Mouse (Mus musculus) adrenal gland, postnatal 4 days (tissue): Measurements from ENCODE around the gene Gm20388. TPM values are rescaled to one million over a fixed set of nuclear protein-coding genes. Genes with fewer than 3 reads are reported as not detected.

Experiments
- DNase-seq, 2 experiments: peaks; one replicate each; pipeline ENCODE4 v3.0.0; 2021 to 2022; ENCODE audit warnings: low spot score in 2 of 2, mixed read lengths in 2 of 2
- total RNA-seq, 2 experiments: library from RNA; stranded (reverse); gene quantifications; 2 replicates each; pipeline ENCODE4 v1.2.3; 2021

Gene Gm20388
- total RNA-seq, 2 experiments from 2014 or later, result 8.8 TPM; not detected in 1

DNA sequence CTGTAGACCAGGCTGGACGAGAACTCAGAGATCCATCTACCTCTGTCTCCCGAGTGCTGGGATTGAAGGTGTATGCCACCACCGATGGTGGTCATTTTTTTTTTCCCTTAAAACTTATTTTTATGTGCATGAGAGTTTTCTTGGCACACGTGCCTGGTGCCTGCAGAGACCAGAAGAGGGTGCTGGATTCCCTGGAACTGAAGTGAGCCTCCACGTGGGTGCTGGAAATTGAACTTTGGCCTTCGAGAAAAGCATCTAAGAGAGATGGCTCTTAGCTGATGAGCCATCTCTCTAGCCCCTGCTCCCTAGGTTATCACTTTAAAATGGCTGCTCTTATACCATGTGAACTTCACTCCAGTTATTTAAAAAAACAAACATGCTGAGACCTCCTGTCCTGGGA, 163.9 kb downstream of the Gm20388 start:
- DNase-seq, result no peak

DNA sequence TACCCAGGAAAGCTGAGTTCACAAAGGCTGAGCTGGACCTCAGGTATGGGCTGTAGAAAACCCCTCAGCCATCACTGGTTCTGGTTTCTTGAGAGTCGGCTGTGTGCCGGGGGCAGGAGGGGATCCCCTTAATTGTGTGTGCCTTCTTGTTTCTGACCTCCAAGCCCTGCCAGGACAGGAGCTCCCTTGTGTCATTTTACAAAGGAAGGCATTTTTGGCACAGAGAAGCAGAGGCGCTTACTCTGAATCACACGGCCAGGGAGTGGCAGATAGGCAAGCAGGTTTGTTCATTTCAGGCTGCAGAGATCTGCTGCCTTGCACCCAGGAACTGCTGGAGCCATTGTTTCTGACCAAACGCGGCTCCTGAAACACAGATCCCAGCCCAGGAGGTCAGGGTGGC, 164.7 kb downstream of the Gm20388 start:
- DNase-seq, result no peak

DNA sequence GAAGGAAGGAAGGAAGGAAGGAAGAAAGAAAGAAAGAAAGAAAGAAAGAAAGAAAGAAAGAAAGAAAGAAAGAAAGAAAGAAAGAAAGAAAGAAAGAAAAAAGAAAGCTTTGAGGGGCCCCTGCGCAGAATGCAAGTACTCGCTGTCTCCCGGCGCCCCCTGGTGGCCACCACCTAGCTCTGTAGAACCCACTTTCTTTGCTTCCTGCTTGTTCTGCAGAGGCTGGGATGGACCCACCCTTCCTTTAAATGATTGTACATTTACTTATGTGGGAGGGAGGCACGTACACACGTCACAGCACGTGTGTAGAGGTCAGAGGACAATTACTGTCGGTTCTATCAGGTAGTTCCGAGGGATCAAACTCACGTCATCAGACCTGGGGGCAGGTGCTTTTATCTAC, 167.4 kb downstream of the Gm20388 start:
- DNase-seq, result peak; percentile 40 to 43

DNA sequence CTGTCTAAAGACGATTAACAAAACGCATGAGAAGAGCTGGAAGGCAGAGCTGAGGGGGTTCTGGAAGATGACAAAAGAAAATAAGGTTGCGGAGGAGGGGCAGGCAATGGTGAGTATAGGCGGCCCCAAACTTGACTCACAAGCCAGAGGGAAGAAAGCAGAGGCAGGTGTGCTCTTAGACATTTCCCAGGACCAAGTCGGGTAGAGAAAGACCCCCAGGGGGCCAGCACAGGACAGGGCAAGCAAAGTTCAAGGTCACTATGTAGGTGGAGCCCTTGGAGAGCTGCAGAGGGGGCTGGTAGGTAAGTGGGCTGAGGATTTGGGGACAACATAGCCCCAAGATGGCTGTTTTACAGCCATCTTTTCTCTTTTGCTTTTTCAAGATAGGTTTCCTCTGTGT, 168.7 kb downstream of the Gm20388 start:
- DNase-seq, result no peak

DNA sequence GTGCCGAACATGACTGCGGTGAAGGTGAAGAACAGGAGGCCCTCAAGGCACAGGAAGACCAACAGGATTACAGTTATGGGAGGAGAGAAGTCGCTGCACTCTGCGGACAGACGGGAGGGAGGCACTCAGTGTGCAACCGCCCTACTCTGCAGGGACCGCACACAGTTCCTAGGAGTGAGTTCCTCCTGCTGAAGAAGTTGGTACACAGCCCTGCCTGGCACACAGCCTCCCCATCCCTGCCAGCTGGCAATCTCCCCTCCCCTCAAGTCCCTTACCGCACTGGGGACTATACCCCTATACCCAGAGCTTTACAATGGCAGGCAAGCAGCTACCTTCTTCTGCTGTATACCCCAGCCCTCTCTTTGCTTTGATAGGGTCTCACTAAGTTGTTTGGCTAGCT, 172.6 kb downstream of the Gm20388 start:
- DNase-seq, result no peak

DNA sequence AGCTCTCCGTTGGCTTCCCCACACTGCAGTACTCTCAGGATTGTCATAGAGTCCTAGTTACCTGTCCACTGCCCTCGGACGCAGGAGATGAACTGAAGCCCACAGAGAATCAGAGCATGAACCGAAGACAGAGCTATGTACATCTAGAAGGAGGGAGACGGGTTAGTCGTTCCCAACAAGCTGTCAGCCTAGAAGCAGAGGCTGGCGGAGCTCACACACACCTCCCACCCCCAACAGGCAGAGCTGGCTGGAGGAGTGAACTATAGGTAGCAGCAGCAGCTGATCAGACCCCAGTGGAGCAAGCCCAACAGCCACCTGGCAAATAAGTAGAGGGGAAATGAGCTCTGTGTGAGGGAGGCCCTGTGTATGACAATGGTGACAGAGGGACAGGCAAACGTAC, 174.1 kb downstream of the Gm20388 start:
- no peak for DNase-seq

DNA sequence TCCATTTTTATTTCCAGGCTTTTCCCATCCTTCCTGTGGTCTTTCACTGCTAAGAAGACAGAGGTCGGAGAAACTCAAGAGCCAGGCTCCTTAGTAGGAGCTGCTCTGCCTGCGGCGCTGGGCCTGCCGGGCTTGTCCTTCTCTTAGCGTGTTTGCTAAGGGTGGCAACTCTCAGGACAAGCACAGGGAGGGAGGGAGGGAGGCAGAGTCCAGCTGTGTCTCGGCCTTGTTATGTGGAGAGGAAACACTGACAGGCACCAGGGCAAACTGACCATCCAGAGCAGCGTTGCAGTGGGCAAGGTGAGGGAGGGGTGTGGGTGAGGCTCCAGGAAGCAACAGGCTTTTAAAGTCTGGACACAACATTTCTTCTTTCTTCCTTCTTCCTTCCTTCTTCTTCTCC, 178.9 kb downstream of the Gm20388 start:
- no peak for DNase-seq

DNA sequence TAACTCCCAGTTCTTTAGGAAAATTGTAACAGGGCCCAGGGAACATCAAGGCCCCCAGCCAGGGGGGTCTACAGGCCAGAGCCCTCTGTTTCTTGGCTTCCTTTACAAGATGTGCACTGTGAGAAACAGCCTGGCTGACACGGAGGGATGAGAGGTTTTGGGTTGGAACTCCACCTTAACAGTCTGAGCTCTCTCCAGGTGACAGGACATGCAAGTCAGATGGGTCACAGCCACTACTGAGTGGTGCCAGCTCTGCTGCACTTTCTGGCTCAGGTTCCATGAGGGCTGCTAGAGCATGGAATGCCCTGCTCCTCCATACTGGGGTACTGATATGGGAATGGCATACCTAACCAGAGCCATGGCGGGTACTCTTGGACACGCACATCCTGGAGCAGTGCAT, 180.4 kb downstream of the Gm20388 start:
- DNase-seq, result no peak

DNA sequence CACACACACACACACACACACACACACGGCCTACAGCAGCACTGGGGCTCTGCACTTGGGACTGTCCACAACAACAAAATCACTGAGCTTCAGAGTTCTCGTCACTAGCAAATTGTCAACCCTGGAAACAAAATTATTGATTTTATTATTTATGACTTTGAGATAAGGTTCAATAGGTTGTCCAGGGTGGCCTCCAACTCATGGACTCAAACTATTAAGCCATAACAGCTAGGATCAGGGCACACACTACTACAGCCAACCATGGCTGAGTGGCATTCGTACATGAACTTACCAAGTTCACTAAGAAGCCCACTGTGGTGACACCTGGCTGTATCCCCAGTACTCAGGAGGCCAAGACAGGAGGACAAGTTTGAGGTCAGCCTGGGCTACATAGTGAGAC, 182.5 kb downstream of the Gm20388 start:
- DNase-seq, result no peak

DNA sequence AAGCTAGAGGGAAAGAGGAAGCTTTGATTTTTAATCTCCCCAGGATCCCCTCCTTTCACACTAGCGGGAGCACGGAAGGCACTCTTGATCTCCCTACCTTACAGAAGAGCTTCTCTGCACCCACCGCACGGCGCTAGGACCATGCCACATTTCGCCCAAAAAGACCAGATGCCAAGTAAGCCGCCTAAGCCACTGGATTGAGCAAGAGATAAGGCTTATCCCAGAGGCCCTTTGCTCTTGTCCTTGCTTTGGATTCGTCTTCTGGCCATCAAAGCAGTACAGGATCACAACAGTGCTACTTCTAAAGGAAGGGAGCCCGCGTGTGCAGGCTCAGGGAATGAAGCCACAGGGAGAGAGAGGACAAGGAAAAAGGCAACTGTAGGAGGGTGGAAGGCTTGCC, 184.2 kb downstream of the Gm20388 start:
- DNase-seq, result no peak

DNA sequence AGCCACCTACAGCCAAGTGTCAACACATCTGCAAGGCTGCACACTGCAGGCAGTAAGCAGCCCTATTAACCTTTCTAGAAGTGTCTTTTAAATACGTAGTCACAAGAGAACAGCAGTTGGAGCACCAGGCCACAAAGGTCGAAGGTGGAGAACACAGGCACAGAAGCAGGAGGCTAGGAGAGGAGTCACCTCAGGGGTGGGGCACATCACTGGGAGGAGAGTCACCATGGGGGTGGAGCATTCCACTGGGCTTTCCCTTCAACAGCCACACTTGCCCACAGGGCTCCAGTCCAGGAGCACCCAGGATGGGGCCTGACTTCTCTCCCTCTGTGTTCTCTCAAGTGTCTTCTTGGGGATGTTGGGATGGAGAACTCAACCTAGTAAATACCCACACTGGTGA, 185.8 kb downstream of the Gm20388 start:
- no peak for DNase-seq

DNA sequence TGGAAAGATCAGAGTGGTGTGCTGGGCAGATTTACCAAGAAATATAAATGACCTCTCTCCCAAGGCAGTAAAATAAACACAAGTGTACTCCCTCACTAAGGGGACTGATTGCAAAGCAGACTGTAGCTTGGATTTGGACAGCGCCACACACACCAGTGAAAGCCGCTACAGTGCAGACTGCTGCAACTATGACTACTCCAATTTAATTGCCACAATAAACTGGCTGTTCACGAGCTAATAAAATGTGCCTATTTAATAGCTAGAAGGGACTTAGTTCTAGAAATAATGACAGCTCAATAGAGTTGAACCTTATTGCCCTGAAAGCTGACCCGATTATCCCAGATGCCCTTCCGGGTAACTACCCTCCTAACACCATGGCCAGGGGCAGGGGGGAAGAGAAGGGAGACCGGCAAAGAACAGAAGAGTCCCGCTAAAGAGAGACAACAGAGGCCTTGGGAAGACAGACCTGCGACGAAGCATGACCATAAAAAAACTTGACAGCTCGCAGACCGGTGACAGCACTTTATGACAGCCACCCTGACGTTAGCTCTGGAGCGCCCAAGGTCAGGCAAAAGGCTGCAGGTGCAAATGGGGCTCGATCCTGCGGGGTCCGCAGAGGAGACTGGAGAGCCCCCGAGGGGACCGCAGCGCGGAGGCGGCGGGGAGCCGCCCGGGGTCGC, 189.9 kb downstream of the Gm20388 start:
- no peak for DNase-seq

DNA sequence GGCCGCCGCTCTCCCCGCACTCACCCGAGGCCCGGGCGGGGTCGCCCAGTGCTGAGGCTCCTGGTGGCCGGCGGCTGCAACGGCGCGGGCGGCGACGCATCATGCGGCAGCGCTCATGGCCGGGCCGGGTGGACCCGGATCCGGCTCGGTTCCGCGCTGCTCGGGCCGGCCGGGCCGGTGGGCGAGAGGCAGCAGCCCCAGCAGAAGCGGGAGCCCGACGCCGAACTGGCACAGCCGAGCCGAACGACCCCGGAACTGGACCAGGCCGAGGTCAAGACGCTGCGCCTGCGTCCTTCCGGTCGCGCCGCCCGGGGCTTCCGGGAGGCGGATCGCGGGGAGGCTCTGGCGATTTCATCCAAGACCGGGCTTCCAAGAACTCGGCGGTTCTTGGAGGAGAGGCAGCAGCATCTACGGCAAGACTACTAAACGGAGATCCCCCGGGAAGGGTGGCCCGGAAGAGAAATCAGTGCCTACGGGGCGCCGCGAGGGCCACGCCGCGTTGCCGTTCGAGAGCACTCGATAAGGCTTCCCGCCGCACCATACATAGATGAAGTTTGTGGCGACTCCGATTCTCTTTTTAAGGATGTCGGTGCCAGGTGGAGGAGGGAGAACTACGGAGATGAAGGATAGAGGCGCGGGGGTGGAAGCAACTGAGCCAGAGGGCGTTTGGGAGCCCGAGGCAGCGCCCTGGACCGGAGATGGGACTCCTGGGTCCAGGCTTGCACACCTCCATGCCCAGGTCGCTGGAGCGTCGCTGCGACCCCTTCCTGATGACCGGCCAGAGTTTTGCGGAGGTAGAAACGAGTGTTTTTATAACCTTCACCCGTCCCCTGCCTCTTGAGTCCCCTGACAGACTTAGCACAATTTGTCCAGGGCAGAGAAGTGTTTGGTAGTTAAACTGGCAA, 190.7 kb downstream of the Gm20388 start, which contains the start of gene Zdhhc7:
Gene Zdhhc7, minus strand, starts transcription at position 415 of the 905 bp plus-strand sequence.
- DNase-seq, result peak; percentile 52 to 64

DNA sequence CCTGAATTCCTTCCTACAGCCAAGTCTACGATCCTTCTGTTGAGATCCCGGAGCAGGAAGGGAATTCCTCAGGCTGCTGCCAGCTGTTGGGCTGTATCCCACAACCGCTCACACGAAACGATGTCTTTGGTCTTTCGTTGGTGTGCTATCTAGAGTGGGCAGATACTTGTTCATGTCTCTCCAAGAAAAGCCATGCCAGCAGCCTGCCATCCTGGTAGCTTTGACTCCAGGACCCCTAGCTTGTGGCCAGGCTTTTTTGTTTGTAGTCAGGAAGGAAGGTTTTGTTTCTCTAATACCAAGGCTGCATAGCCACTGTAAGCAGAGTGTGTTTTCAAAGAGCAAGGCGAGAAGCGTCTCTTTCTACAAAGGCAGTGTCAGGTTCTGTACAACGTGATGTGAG, 193.3 kb downstream of the Gm20388 start:
- no peak for DNase-seq

DNA sequence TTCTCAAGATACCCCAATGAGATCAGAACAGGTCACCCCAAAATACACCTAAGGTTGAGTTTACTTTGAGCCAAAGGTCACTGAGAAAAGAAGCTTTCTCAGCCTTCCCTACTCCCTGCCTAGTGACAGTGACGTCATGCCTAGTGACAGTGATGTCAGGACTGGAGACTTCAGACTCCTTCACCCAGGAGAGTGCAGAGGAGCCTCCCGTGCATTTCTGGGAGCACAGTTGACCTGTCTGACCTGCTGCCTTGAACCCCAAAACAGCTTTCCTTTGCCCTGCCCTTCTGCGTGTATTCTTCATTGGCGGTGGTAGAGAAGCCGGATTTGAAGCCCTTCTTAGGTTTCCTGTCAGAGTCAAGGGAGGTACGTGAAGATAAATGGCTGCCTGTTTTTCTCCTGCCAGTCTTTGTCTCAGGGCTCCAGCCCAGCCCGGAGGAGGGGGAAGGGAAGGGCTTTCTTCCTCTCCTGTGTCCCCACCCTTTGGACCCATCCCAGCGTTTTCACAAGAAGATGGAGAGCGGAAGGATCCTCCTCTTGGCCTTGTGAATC, 194.2 kb downstream of the Gm20388 start:
- peak; percentile 37 to 51 for DNase-seq

DNA sequence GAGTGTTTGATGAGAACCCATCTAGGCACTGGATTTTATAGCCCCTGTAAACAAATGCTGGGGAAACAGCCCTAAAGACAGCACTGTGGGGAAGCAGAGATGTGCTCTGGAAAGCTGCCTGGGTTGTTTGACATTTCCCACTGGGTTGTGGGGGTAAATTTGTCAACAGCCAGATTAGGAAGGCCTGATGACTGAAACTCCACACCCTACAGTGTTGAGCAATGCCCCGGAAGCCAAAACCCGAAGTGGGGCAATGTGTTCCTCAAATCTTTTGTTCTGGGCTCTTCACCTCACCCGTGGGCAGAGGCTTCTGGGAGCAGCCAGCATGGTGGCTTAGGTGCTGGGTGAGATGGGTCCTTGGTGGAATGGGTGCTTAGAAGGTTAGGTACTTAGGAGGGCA, 198.5 kb downstream of the Gm20388 start:
- no peak for DNase-seq

DNA sequence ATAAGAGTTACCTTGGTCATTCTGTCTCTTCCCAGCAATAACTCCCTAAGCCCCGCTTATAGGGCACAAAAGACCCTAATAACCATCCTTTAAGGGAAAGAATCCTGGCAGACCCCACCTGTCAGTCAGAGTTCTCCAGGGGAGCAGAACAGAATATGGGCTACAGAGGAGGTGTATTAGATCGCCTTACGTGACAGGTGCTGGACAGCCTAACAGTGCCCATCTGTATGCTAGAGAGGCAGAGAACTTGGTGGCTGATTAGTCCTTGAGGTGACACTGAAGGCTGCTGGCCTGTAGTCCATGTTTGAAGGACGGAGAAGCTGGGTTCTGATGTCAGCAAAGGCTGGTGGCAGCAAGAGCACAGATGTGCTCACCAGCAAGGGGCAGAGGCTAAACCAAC, 200.3 kb downstream of the Gm20388 start:
- DNase-seq, result no peak

DNA sequence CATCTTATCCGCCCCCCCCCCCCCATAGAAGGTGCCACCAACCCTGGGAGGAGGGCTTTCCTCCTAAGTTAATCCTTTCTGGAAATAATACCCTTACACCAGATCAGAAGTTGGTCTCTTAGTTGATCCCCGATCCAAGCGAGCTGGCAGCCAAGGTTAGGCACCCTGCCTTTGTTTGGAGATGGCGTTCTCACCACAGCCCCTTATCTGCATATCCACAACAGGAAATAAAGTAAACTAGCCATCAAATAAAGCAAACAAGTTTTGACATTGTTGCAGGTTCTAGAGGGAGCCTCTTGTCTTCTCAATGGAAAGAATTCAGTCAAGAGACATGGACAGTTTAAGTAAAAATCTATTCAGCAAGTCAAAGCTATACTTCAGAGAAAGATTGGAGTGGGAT, 200.7 kb downstream of the Gm20388 start:
- no peak for DNase-seq

DNA sequence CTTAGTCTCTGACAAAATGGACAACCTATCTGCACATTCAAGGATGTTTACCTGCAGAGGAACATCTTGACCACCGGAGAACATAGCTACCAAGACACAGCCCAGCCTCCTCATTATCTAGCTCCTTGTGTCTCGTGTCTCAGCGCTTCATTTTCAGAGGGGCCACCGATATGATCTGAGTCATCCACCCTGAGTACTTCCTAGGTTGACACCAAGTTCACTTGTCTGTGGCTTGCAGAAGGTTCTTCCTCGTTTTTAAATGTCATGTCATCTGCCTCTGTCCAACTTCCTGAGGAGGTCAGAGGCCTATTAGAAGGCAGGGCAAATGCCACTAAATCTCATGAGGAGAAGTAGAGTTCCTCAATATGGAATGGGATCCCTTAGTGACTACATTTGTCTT, 201.9 kb downstream of the Gm20388 start:
- no peak for DNase-seq

DNA sequence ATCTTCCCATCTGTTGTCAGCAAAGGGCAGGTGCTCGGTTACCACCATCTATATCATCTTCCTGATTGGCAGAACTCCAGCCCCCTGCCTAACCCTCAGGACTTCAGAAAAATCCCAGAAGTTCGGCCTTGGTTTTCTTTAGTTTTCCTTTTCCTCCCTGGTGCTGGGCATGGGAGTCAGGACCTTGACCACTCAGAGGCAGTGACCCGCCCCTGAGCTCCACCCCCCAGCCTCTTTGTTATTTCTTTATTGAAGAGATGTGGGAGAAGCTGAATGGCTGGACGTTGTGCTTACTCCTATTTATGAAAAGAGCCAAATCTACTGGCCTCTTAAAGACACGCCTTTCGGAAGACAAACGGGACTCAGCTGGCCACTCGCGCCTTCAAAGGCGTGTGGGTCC, 202.7 kb downstream of the Gm20388 start:
- DNase-seq, result no peak

DNA sequence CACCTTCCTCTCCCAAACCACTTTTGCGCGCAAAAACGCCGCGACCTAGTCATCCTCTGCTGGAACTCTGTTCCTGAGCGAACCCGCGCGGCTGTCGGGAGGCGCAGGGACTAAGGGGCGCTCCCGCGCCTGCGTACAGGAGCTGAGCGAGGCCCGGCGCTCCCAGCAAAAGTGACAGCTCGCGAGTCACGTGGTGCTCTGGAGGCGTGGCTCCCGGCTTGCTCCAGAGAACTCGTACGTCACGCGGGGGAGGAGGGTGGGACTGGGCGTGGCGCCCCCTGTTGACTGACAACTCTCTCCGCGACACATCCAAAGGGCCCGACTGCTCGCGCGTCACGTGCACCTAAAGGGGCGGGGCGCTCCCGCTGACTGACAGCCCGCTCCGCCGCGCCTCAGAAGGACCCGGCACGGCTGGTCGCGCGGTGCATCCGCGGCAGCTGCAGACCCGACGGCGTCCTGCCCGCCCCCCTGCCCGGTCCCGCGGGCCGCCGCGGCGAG, 203.2 kb downstream of the Gm20388 start, which contains the start of gene 6430548M08Rik:
Gene 6430548M08Rik, plus strand, starts transcription at position 395 of the 498 bp plus-strand sequence.
- peak; percentile 98 to 99 for DNase-seq

DNA sequence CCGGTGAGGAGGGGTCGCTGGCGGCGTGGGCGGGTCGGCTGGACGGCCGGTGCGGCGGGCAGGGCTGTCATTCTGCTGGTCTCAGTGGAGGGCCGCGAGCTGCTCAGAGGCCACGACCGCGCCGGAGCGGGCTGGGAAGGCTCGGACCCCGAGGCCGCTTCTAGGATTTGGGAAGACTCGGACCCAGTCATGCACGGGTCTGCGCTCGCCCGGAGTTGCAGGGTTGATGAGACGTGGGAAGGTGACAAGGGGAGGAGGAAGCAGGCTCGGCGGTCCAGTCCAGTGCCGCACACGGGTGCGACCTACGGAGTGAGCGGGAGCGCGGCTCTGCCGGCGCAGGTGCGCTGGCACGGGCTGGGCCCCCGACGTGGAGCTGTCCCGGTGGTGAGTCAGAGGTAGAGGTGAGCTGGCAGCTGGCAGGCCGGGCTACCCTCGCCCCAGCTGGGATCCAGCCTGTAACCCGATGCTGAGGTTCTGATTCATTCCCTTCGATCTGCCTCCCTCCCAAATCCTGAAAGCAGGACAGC, 203.7 kb downstream of the Gm20388 start:
- DNase-seq, result no peak
